Mouse (Mus musculus) layer of hippocampus, adult 18-20 months (tissue): ENCODE results near the gene Islr2. TPM values are rescaled to one million over a fixed set of nuclear protein-coding genes. Genes with fewer than 3 reads are reported as not detected.
"Not testable (repeated sequence)": the region's sequence is repeated elsewhere in the genome, so short reads cannot be mapped to it uniquely, and the experiment has no call there.

Source experiments
- DNase-seq, 2 experiments: peaks; one replicate each; pipeline ENCODE4 v3.0.0; 2022; ENCODE audit warnings: low spot score in 2 of 2
- long read RNA-seq: library from polyadenylated mRNA; stranded (forward); transcript quantifications from one replicate; pipeline ENCODE4 v2.0.0, GENCODE M21; 2021
- total RNA-seq, 2 experiments: library from RNA; stranded (reverse); gene quantifications; 2 replicates each; pipeline ENCODE4 v1.2.3; 2021

The Islr2 gene
- 100 to 1,000 TPM; 113 to 122 TPM for total RNA-seq
- long read RNA-seq, partial matches to known transcripts = 0 of 3 reads
- long read RNA-seq, other reads (novel, unspliced or antisense) = 3 of 3 reads

DNA sequence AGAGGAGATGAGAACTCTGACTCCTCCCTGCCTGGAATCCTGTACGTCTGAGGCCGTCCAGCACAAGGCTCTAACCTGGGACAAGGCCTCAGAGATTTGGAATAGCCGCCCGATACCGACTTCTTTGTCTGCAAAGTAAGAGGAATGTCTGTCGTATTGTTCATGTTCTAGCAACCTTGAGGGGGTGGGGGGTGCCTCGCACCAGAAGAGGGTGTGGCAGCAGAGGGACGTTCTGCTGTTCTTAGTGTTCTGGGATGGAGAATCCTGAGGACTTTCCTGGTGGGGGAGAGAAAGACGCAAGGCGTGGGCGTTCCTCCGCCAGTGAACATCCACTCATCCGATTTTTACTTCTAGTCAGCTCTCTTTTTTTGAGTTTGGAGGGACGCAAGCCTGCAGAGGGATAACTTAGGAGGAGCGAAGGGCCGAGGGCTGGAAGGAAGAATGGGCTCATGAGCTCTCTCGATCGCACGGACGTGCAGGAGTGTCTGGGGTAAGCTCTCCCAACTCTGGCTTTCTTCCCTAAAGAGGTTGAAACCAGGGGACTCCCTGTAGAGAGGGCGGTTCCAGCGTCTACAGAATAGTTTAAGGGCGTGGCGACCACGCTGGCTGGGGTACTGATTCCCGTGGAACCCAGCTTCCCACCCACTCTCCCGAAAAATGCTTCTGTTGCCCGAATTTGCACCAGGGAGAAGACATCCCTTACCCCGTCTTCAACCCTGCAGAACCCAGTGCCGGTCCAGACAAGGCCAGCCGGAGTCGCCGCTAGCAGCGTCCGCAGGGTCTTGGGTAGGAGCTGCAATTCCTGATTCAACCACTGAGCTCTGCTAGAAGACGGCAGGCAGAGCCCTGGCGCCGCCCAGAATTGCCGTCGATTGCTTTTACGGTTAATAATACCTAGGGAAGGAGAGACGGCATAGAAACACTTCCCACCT lies at the start of gene Islr2, which contains the start of gene Islr:
Gene Islr2 (minus strand): TSS at position 804 of the 932 bp plus-strand sequence.
Gene Islr (minus strand): TSS at position 791 of the 932 bp plus-strand sequence.
- DNase-seq = peak in 1 of 2 experiments; percentile 71

GRCm38 (mm10) chr9:58253805-58254122 lies 49.6 kb upstream of the Islr2 start:
- not testable (repeated sequence) for DNase-seq

DNA sequence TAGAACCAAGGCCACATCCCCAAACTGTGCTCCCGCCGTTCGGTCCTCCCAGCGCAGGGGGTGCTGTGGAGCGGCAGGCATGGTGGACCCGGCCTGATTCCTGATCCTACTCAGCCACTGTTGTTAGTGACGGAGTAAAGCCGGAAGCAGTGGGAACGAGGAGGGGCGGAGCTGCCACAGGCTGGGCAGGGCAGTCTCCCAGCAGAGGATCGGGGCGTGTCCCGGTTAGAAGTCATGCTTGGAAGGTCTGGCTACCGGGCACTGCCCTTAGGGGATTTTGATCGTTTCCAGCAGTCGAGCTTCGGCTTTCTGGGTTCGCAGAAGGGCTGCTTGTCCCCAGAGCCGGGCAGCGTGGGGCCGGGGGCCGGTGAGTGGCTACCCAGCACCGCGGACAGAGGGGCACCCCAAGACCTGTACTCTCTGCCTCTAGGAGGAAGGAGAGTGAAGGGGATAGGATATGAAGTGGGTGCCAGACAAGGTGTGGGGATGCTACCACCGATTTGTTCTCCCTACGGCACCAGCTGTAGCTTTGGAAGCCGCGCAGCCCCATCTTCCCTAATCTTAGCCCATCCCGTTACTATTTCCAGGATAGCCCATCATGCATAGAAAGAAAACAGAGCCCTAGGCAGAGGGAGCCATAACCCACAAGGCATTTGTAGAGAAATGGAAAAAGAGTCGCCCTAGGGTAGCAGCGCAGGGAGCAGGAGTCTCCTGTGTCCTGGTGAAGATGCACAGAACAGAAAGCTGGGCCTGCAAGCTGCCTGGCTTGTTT lies 49.1 kb upstream of the Islr2 start, which contains the start of gene Stoml1:
Gene Stoml1 (plus strand): TSS at position 132 of the 772 bp plus-strand sequence.
- peak; percentile 88 to 94 for DNase-seq

- DNase-seq = not testable (repeated sequence)
Observed at GRCm38 (mm10) chr9:58250730-58251129, 46.6 kb upstream of the Islr2 start.

- no peak for DNase-seq
Observed at GRCm38 (mm10) chr9:58250322-58250721, 46.2 kb upstream of the Islr2 start.

GRCm38 (mm10) chr9:58249592-58250192 lies 45.6 kb upstream of the Islr2 start, which contains the start of gene Pml:
TSS of gene Pml (minus strand) at chr9:58249786.
- peak; percentile 43 to 67 for DNase-seq

GRCm38 (mm10) chr9:58248746-58249413 lies 44.8 kb upstream of the Islr2 start:
- DNase-seq = no peak

- DNase-seq = peak; percentile 69 to 87
Observed at GRCm38 (mm10) chr9:58247064-58247759, 43.1 kb upstream of the Islr2 start.

GRCm38 (mm10) chr9:58246083-58246591 lies 42.0 kb upstream of the Islr2 start:
- no peak for DNase-seq

DNA sequence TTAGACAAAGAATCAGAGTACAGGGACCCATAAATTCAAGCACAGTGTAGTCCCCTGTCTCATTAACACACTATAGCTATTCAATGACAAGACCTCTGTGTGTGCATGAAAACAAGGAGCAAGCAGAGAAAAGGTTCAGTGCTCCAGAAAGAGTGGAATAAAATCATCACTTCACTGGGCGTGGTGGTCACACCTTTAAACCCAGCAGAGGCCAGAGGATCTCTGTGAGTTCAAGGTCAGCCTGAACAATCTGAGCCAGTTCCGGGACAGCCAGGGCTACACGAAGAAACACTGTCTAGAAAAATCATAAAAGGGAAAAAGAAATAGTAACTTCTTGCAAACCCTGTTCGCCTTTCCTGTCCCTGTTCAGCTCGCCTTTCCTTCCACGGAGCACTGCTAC lies 39.6 kb upstream of the Islr2 start:
- DNase-seq = no peak

DNA sequence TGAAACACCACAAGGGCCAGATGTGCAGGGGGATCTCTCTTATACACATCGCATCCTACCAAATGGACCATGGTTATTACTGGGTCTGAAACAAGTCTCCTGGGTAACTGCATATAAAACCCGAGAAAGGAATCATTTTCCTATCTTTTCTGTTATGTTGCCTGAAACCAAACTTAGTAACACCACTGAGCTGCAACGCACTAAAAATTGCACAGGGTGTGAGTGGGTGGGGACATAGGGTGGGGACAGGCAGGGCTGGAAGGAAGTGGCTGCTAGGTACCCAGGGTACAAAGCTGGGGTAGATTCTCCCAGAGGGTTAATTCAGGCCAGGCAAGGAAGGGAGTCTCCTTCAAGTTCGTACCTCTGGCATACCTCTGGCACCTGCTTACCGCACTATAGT lies 38.6 kb upstream of the Islr2 start:
- no peak for DNase-seq

DNA sequence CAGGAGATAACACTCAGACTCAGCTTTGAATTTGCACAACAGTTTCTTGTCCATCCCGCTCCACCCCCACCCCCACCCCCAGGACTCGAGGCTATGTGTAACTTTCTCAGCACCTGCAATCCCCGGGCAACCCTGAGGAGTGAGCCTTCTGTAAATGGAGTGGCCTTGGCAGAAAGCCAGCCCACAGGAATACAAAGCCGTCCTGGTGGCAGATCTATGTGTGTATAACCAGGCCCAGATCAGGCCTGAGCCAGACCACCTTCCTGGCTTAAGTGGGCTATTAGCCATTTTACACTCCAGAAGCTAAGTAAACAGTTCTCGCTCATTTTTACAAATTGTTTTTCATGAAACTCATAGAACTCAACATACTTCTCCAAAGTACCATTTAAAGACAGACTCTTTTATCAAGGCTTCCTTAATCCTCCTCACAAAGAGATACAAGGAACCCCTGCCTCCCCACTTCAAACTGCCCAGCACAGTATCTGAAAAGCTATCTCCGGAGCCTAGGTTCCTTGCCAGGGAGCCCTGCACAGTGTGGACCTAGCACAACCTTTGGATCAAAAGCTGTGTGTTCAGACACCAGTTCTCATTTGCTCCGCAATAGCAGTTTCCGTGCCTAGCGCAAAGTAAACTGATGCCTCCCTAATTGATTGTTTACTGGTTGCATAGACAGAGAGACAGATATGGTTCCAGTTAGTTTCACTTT lies 37.8 kb upstream of the Islr2 start:
- DNase-seq = no peak

GRCm38 (mm10) chr9:58234502-58235015 lies 30.4 kb upstream of the Islr2 start:
- no peak for DNase-seq

GRCm38 (mm10) chr9:58232374-58232773 lies 28.3 kb upstream of the Islr2 start:
- no peak for DNase-seq

- no peak for DNase-seq
Observed at GRCm38 (mm10) chr9:58231746-58232145, 27.6 kb upstream of the Islr2 start.

DNA sequence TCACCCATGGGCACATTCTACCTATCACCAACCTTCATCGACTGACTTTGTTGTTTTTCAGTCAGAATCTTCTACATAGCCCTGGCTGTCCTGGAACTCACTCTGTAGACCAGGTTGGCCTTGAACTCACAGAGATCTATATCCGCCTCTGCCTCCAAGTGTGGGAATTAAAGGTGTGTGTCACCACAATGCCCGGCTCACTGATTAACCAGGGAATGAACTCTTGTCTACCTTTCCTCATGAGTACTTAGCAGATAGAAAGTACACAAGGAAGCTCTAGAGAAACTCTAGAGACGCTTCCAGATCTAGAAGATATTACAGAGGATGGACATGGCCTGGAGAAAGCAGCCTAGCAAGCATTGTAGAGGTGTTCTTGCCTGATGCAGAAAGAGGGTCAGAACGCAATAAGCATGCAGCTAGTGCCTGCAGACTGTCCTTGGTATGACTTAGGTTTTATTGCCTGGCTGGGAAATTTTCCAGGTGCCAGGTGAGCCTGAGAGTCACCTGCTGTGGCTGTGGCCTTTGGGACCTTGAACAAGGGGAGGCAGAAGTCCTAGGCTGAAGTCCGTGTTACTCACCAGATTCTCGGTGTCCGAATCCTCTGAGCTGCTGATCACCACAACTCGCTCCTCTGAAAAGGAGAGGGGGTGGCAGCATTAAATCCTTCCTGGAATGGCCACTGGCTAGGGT lies 24.8 kb upstream of the Islr2 start:
- DNase-seq = no peak

DNA sequence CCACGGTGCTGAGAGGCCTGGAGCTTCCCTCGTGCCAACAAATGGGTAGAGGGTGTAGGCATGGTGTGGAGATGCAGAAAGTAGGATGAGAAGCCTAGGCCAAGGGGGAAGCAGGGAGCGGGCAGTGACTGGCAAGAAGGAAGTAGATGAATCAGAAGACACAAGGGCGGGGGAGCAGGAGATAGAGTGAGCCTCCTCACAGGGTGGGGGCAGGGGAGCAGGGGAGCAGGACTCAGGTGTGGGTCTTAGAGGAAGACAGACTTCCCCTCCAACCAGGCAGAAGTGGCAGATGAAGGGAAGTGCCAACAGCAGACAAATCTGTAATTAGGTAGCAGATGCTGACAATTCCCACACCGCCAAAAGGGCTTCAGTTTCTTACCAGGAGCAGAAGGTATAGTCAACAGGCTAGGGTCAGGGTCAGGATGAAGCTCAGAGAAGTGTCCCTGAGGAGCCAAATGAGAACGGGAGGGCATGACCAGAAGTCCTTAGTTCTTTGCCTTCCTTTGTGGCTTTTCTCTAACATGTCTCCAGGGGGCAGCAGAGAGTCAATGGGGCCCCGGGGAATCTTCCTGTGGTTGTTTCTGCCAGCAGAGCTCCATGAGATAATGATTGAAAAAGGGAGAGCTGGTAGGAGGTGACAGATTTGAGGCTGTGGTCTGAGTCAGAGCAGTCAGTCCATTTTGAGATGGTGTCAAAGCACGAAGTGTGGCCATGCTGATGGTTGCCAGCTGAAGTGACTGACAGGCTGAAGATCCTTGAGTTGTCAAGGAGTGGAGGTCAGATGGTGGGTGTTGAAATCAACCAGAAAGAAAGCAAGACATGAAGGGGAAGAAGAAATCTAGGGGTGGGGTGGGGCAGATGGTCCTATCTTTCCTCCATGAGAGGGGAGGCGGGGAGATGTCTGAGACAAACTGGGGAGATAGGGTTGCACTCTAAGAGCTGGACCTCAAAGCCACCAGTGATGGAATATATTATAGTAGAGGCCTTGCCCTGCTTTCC lies 22.1 kb upstream of the Islr2 start:
- DNase-seq = peak in 1 of 2 experiments; percentile 59
